Mouse (Mus musculus) limb, embryonic 14.5 days (tissue): ENCODE data around the gene Myadm. TPM values are rescaled to one million over a fixed set of nuclear protein-coding genes. Genes with fewer than 3 reads are reported as not detected.

Experiments
- ATAC-seq: fragments of 200-750 bp; cut with Nextera tagmentation; 2 replicates; pipeline ENCODE4 v1.8.0; 2017; ENCODE audit warnings: low read depth, moderate number of reproducible peaks, moderate TSS enrichment; ENCODE audit not compliant: low FRiP score
- DNase-seq: peaks from one replicate; pipeline ENCODE4 v3.0.0-alpha.2; 2015; ENCODE audit warnings: low spot score
- H3K27ac ChIP-seq: fragments of 300-500 bp; sonication (generic); replicated peaks from 2 replicates; pipeline ENCODE4 v1.5.1; 2014; ENCODE audit warnings: low read depth, mild to moderate bottlenecking, low read length, moderate library complexity, mixed read lengths
- H3K27me3 ChIP-seq: fragments of 300-500 bp; sonication (generic); 2 replicates; pipeline ENCODE4 v1.6.1; 2014; ENCODE audit warnings: low read length, mixed read lengths; ENCODE audit not compliant: control insufficient read depth, insufficient read depth
- H3K36me3 ChIP-seq: fragments of 300-500 bp; sonication (generic); 2 replicates; pipeline ENCODE4 v1.6.1; 2014; ENCODE audit warnings: mild to moderate bottlenecking, low read length, moderate library complexity, mixed read lengths; ENCODE audit not compliant: control insufficient read depth, insufficient read depth
- H3K4me1 ChIP-seq: fragments of 300-500 bp; sonication (generic); 2 replicates; pipeline ENCODE4 v1.6.1; 2014; ENCODE audit warnings: antibody characterized with exemption, low read length, mixed read lengths; ENCODE audit not compliant: control insufficient read depth, insufficient read depth
- H3K4me2 ChIP-seq: fragments of 300-500 bp; sonication (generic); replicated peaks from 2 replicates; pipeline ENCODE4 v1.6.1; 2014; ENCODE audit warnings: low read depth, mild to moderate bottlenecking, low read length, moderate library complexity; ENCODE audit not compliant: severe bottlenecking
- H3K4me3 ChIP-seq: fragments of 300-500 bp; sonication (generic); replicated peaks from 2 replicates; pipeline ENCODE4 v1.5.1; 2014; ENCODE audit warnings: low read length
- H3K9ac ChIP-seq: fragments of 300-500 bp; sonication (generic); 2 replicates; pipeline ENCODE4 v1.6.1; 2014; ENCODE audit warnings: mild to moderate bottlenecking, low read depth, low read length, moderate library complexity; ENCODE audit not compliant: severe bottlenecking
- H3K9me3 ChIP-seq: fragments of 300-500 bp; sonication (generic); 2 replicates; pipeline ENCODE4 v1.6.1; 2016; ENCODE audit warnings: low read length; ENCODE audit not compliant: control insufficient read depth
- POLR2A ChIP-seq: fragments of 200-500 bp; IDR thresholded peaks from 2 replicates; pipeline ENCODE4 v1.8.0; 2012; ENCODE audit warnings: inconsistent platforms, mild to moderate bottlenecking, moderate library complexity, borderline replicate concordance; ENCODE audit not compliant: insufficient read depth, insufficient read length; ENCODE audit errors: extremely low read depth
- WGBS: fragments of 180-500 bp; shearing (Covaris S2); extraction: QIAGEN DNeasy Blood & Tissue Kit; methylation state at CpG from one replicate; pipeline ENCODE4 v1.1.7; 2014; 5-methylcytosine and 5-hydroxymethylcytosine counted together
- polyA plus RNA-seq, 2 experiments: library from polyadenylated mRNA; depleted of rRNA in 1 of 2; stranded (reverse) in 1 of 2; unstranded in 1 of 2; fragments of >200 nt; fragmentation: Nextera tagmentation in 1 of 2; extraction: Ambion mirVana in 1 of 2; gene quantifications; 2 replicates each; pipeline versions ENCODE4 v1.2.1 to v1.2.3; 2012 to 2014

The Myadm gene
- polyA plus RNA-seq, 2 experiments: 141 to 209 TPM

DNA sequence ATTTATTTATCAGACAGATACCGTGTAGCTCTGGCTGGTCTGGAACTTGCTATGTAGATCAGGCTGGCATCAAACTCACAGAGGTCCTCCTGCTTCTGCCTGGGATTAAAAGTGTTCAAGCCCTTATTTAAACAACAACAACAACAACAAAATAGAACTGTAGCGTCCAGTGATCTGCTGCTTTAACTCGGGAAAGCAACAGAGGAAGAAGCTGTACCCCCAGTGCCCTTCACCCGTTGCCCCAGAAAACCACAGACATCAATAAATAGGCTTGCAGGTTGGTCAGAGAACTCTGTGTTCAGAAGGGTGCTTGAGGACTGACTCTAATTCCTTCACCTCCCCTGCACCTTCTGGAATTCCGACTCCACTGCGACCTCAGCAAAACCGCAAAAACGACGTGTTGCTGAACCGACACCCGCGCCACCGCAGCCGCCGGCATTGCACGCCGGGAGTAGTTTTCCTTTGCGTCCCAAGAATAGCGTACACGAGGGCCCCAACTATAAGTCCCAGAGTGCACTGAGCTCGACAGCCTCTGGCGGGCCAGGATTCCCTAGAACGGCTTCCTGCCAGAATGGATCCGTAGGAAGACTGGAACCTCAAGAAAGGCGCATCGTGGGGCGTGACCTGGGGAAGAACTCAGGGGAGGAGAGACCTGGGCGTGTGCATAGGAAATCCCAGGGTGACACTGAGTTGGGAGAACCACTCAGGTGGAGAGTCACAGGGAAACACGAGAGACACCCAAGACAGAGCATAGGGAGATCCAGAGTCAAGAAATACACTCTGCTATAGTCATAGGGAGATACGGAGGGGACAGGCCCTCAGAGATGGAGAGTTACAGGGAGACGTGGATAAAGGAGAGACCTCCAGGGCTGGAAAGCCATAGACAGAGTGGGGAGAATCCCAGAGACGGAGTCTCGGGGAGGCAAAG lies 13.0 kb downstream of the Myadm start:
- Histone ChIP-seq H3K27ac (no peak overlapping the region), H3K36me3 (peaks cover 33% of the 10 kb centered on the region), H3K4me3 (peak overlapping the region; percentile 31), H3K4me2 (peak overlapping the region; percentile 43), H3K27me3 (peaks cover 37% of the 10 kb centered on the region), H3K4me1 (peaks cover 13% of the 10 kb centered on the region), H3K9ac (no peak overlapping the region), H3K9me3 (no peaks in the 10 kb centered on the region)
- ATAC-seq (peak; percentile 42; the same call in 1 of the 2 replicates), DNase-seq (no peak)
- no peak for TF ChIP-seq POLR2A
- WGBS: 11% methylated on average over 33 of the region's 33 CpGs

DNA sequence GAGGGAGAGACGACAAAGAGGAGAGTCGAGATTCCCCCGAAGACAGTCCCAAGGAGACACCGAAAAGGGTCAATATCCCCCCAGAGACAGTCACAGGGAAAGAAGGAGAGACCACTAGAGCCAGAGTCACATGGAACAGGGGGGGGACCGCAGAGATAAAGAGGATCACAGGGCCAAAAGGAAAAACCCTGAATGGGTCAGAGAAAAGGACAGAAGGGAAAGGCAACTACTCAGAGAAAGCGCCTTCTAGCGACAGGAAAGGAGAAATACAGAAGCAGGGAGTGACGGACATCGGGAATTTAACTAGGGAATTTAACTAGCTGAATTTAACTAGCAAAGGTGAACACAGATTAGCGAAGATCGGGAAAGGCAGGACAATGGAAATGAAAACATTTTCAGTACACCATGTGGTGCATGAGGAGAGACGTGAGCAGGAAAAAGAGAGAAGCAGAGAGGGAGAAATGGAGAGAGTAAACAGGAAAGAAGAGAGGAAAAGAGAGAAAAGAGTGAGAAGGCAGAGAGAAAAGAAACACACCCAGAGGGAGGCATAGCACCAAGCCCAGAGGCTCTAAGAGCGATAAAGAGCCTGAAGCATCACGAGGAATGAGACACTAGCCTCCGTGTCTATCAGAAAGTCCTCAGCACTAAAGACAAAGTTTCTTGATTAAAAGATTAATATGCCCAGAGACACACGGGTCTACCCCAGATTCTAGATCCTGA lies 13.8 kb downstream of the Myadm start:
- whole genome bisulfite sequencing: 4% methylated on average over 16 of the region's 16 CpGs
- H3K36me3 ChIP-seq: peaks cover 24% of the 10 kb centered on the region
- peak overlapping the region; percentile 31 for H3K4me3 ChIP-seq
- peaks cover 37% of the 10 kb centered on the region for H3K27me3 ChIP-seq
- H3K9ac ChIP-seq: no peak overlapping the region
- H3K4me2 ChIP-seq: peak overlapping the region; percentile 55
- DNase-seq: no peak
- TF ChIP-seq POLR2A: no peak
- no peak overlapping the region for H3K27ac ChIP-seq
- ATAC-seq: 0 out of 2 replicates have a peak, but pooled peaks have one; percentile 2
- H3K4me1 ChIP-seq: peaks cover 13% of the 10 kb centered on the region
- H3K9me3 ChIP-seq: no peaks in the 10 kb centered on the region

DNA sequence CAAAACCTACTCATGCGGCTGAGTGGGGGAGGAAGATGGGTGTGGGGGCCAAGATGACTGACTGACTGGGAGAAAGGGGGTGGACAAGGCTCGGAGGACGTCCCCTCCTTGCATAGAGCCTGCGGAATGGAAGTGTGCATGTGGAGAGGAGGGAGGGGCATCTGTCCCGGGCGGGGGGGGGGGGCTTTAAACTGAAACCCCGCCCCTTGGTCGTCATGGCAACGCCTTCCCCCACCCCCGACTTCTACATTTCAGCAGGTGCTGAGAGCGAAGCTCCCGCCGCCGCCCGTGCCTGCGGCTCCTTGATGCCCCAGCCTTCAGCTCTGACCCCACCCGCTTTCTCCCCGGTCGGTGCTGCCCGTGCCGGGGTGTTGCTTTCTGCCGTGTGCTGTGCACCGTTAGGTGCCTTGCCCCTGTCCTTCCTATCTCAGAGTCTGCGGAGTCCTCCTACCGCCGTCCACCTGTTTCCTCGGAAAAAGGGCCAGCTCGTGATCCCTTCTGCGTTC lies 14.4 kb downstream of the Myadm start:
- H3K36me3 ChIP-seq: peaks cover 18% of the 10 kb centered on the region
- H3K4me3 ChIP-seq: peak overlapping the region; percentile 31
- H3K4me2 ChIP-seq: peak overlapping the region; percentile 55
- H3K9me3 ChIP-seq: no peaks in the 10 kb centered on the region
- H3K4me1 ChIP-seq: peaks cover 13% of the 10 kb centered on the region
- WGBS: under 1% methylated on average over 18 of the region's 29 CpGs
- peak; percentile 21; the same call in 1 of the 2 replicates for ATAC-seq
- peak; percentile 47 for DNase-seq
- H3K9ac ChIP-seq: peak overlapping the region; percentile 25; the same call in 1 of the 2 replicates
- H3K27me3 ChIP-seq: peaks cover 37% of the 10 kb centered on the region
- TF ChIP-seq POLR2A: no peak
- H3K27ac ChIP-seq: no peak overlapping the region

DNA sequence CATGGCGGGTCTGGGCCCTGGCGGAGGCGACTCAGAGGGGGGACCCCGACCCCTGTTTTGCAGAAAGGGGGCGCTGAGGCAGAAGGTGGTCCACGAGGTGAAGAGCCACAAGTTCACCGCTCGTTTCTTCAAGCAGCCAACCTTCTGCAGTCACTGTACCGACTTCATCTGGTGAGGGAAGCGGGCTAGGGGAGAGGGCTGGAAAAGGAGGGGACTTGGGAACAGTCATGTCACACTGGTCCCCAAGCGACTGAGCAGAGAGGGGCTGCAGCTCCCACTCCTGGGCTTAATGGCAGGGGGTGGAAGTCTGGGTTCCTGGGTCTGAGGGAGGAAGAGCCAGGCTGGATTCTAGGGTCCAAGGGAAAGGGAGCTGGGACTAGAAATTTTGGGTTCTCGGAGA lies 14.9 kb downstream of the Myadm start:
- no peak for ATAC-seq
- peaks cover 15% of the 10 kb centered on the region for H3K36me3 ChIP-seq
- no peaks in the 10 kb centered on the region for H3K9me3 ChIP-seq
- TF ChIP-seq POLR2A: no peak
- no peak for DNase-seq
- peak overlapping the region; percentile 55 for H3K4me2 ChIP-seq
- H3K27me3 ChIP-seq: peaks cover 37% of the 10 kb centered on the region
- peak overlapping the region; percentile 25; the same call in 1 of the 2 replicates for H3K9ac ChIP-seq
- H3K4me1 ChIP-seq: peaks cover 13% of the 10 kb centered on the region
- peak overlapping the region; percentile 31 for H3K4me3 ChIP-seq
- 4% methylated on average over 12 of the region's 12 CpGs for WGBS
- H3K27ac ChIP-seq: no peak overlapping the region

DNA sequence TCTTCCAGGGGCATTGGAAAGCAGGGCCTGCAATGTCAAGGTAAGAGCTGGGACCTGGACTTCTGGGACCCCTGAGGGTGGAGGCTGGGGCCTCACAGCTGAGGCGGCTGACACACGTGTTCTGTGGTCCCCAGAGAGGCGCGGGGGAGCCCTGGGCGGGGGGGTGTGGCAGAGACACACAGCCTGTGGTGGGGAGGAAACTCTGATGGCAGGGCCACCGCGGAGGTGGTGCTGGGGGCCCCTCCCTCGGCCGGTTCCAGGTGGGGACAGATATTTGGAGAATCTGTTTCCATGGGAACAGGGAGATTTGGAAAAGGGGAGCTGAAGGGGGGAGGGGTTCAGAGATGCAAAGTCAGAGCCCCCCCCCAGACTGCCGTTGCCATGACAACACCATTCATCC lies 15.4 kb downstream of the Myadm start:
- Histone ChIP-seq H3K36me3 (peaks cover 10% of the 10 kb centered on the region), H3K4me2 (no peak overlapping the region), H3K4me3 (no peak overlapping the region), H3K4me1 (peaks cover 13% of the 10 kb centered on the region), H3K27ac (no peak overlapping the region), H3K9me3 (no peaks in the 10 kb centered on the region), H3K9ac (no peak overlapping the region), H3K27me3 (peaks cover 37% of the 10 kb centered on the region)
- 8% methylated on average over 10 of the region's 10 CpGs for WGBS
- ATAC-seq (no peak), DNase-seq (no peak)
- no peak for TF ChIP-seq POLR2A
